Mouse (Mus musculus) myocyte (in vitro differentiated cells): ENCODE measurements around the gene Hoxc4.

Experiments
- CEBPB ChIP-seq: IDR thresholded peaks from 2 replicates; pipeline ENCODE4 v1.6.1; 2011; ENCODE audit warnings: mild to moderate bottlenecking, moderate library complexity; ENCODE audit not compliant: poor library complexity, insufficient read depth, severe bottlenecking
- MAX ChIP-seq: IDR thresholded peaks from one replicate; pipeline ENCODE4 v1.6.1; 2011; ENCODE audit warnings: low read depth, mild to moderate bottlenecking, control low read depth
- POLR2A ChIP-seq: IDR thresholded peaks from one replicate; pipeline ENCODE4 v1.6.1; 2011; ENCODE audit warnings: low read depth, mild to moderate bottlenecking, control low read depth, moderate library complexity; ENCODE audit not compliant: insufficient read length
- SRF ChIP-seq: IDR thresholded peaks from one replicate; pipeline ENCODE4 v1.6.1; 2011; ENCODE audit warnings: low read depth; ENCODE audit not compliant: control insufficient read depth, insufficient read length
- USF1 ChIP-seq: IDR thresholded peaks from one replicate; pipeline ENCODE4 v1.6.1; 2011; ENCODE audit warnings: low read depth, mild to moderate bottlenecking, control low read depth, moderate library complexity

- TF ChIP-seq CEBPB: no peak
- TF ChIP-seq POLR2A: no peak
- no peak for TF ChIP-seq USF1
- no peak for TF ChIP-seq MAX
- no peak for TF ChIP-seq SRF
Measured at GRCm38 (mm10) chr15:103085831-103086671, 67.3 kb downstream of the Hoxc4 start.
